Mouse (Mus musculus): ENCODE measurements around the gene Kif11. TPM values are rescaled to one million over a fixed set of nuclear protein-coding genes. Genes with fewer than 3 reads are reported as not detected.

The Kif11 gene
- polyA plus RNA-seq, 1 experiment from 2014 or later, result 73.1 TPM

- 73% methylated on average over 6 of the region's 6 CpGs for whole genome bisulfite sequencing
- H3K27ac ChIP-seq (ENCODE audit: low read length), result no peak overlapping the region
- H3K36me3 ChIP-seq (ENCODE audit: control insufficient read depth, insufficient read depth, low read length), result peaks cover 53% of the 10 kb centered on the region
- no peak for ATAC-seq (ENCODE audit: low read depth)
- H3K4me2 ChIP-seq (ENCODE audit: low read depth, low read length), result no peak overlapping the region
- no peak overlapping the region for H3K9ac ChIP-seq (ENCODE audit: low read length)
- H3K4me3 ChIP-seq (ENCODE audit: low read length), result no peak overlapping the region
- H3K9me3 ChIP-seq (ENCODE audit: control insufficient read depth, low read length), result no peaks in the 10 kb centered on the region
- H3K4me1 ChIP-seq (replicated peaks; ENCODE audit: control insufficient read depth, insufficient read depth, low read length), result no peaks in the 10 kb centered on the region
- no peaks in the 10 kb centered on the region for H3K27me3 ChIP-seq (ENCODE audit: control insufficient read depth, insufficient read depth, low read depth, low read length)
These were observed 24.7 kb downstream of the Kif11 start for GRCm38 (mm10) chr19:37400936-37401335.

GRCm38 (mm10) chr19:37418294-37418693 lies 42.1 kb downstream of the Kif11 start:
- Histone ChIP-seq H3K36me3 (ENCODE audit: control insufficient read depth, insufficient read depth, low read length) (peaks cover 48% of the 10 kb centered on the region), H3K9me3 (ENCODE audit: control insufficient read depth, low read length) (no peaks in the 10 kb centered on the region), H3K9ac (ENCODE audit: low read length) (no peak overlapping the region), H3K4me3 (ENCODE audit: low read length) (no peak overlapping the region), H3K4me1 (replicated peaks; ENCODE audit: control insufficient read depth, insufficient read depth, low read length) (no peaks in the 10 kb centered on the region), H3K27me3 (ENCODE audit: control insufficient read depth, insufficient read depth, low read depth, low read length) (no peaks in the 10 kb centered on the region), H3K27ac (ENCODE audit: low read length) (no peak overlapping the region), H3K4me2 (ENCODE audit: low read depth, low read length) (no peak overlapping the region)
- ATAC-seq (ENCODE audit: low read depth), result no peak
- WGBS, result 84% methylated on average over 4 of the region's 4 CpGs

GRCm38 (mm10) chr19:37419613-37420012 lies 43.4 kb downstream of the Kif11 start:
- H3K4me3 ChIP-seq (ENCODE audit: low read length), result no peak overlapping the region
- H3K36me3 ChIP-seq (ENCODE audit: control insufficient read depth, insufficient read depth, low read length), result peaks cover 42% of the 10 kb centered on the region
- no peak for ATAC-seq (ENCODE audit: low read depth)
- no peaks in the 10 kb centered on the region for H3K27me3 ChIP-seq (ENCODE audit: control insufficient read depth, insufficient read depth, low read depth, low read length)
- H3K9me3 ChIP-seq (ENCODE audit: control insufficient read depth, low read length), result no peaks in the 10 kb centered on the region
- H3K27ac ChIP-seq (ENCODE audit: low read length), result no peak overlapping the region
- H3K4me2 ChIP-seq (ENCODE audit: low read depth, low read length), result no peak overlapping the region
- H3K4me1 ChIP-seq (replicated peaks; ENCODE audit: control insufficient read depth, insufficient read depth, low read length), result no peaks in the 10 kb centered on the region
- no peak overlapping the region for H3K9ac ChIP-seq (ENCODE audit: low read length)
- WGBS, result 32% methylated on average over 3 of the region's 3 CpGs

GRCm38 (mm10) chr19:37428589-37428988 lies 52.4 kb downstream of the Kif11 start:
- no peak for ATAC-seq (ENCODE audit: low read depth)
- Histone ChIP-seq H3K36me3 (ENCODE audit: control insufficient read depth, insufficient read depth, low read length) (no peaks in the 10 kb centered on the region), H3K9ac (ENCODE audit: low read length) (no peak overlapping the region), H3K27ac (ENCODE audit: low read length) (no peak overlapping the region), H3K4me1 (replicated peaks; ENCODE audit: control insufficient read depth, insufficient read depth, low read length) (no peaks in the 10 kb centered on the region), H3K4me2 (ENCODE audit: low read depth, low read length) (no peak overlapping the region), H3K9me3 (ENCODE audit: control insufficient read depth, low read length) (no peaks in the 10 kb centered on the region; the same call in 1 of the 2 replicates), H3K27me3 (ENCODE audit: control insufficient read depth, insufficient read depth, low read depth, low read length) (peaks cover 17% of the 10 kb centered on the region), H3K4me3 (ENCODE audit: low read length) (no peak overlapping the region)
- 74% methylated on average over 5 of the region's 5 CpGs for WGBS

GRCm38 (mm10) chr19:37431139-37431756 lies 55.0 kb downstream of the Kif11 start:
- Histone ChIP-seq H3K9me3 (ENCODE audit: control insufficient read depth, low read length) (no peaks in the 10 kb centered on the region; the same call in 1 of the 2 replicates), H3K9ac (ENCODE audit: low read length) (no peak overlapping the region), H3K4me3 (ENCODE audit: low read length) (no peak overlapping the region), H3K4me2 (ENCODE audit: low read depth, low read length) (no peak overlapping the region), H3K27me3 (ENCODE audit: control insufficient read depth, insufficient read depth, low read depth, low read length) (peaks cover 41% of the 10 kb centered on the region), H3K27ac (ENCODE audit: low read length) (no peak overlapping the region), H3K36me3 (ENCODE audit: control insufficient read depth, insufficient read depth, low read length) (no peaks in the 10 kb centered on the region), H3K4me1 (replicated peaks; ENCODE audit: control insufficient read depth, insufficient read depth, low read length) (peaks cover 11% of the 10 kb centered on the region; the same call in 1 of the 2 replicates)
- WGBS, result 81% methylated on average over 11 of the region's 11 CpGs
- no peak for ATAC-seq (ENCODE audit: low read depth)

GRCm38 (mm10) chr19:37432868-37433570 lies 56.8 kb downstream of the Kif11 start:
- Histone ChIP-seq H3K4me1 (replicated peaks; ENCODE audit: control insufficient read depth, insufficient read depth, low read length) (peaks cover 11% of the 10 kb centered on the region; the same call in 1 of the 2 replicates), H3K9me3 (ENCODE audit: control insufficient read depth, low read length) (no peaks in the 10 kb centered on the region; the same call in 1 of the 2 replicates), H3K27ac (ENCODE audit: low read length) (no peak overlapping the region), H3K4me2 (ENCODE audit: low read depth, low read length) (peak overlapping the region; percentile 81), H3K9ac (ENCODE audit: low read length) (no peak overlapping the region), H3K4me3 (ENCODE audit: low read length) (peak overlapping the region; percentile 74), H3K36me3 (ENCODE audit: control insufficient read depth, insufficient read depth, low read length) (no peaks in the 10 kb centered on the region), H3K27me3 (ENCODE audit: control insufficient read depth, insufficient read depth, low read depth, low read length) (peaks cover 55% of the 10 kb centered on the region)
- WGBS, result 18% methylated on average over 16 of the region's 16 CpGs
- ATAC-seq (ENCODE audit: low read depth), result no peak

- H3K27ac ChIP-seq (ENCODE audit: low read length), result no peak overlapping the region
- 2% methylated on average over 14 of the region's 14 CpGs for WGBS
- H3K27me3 ChIP-seq (ENCODE audit: control insufficient read depth, insufficient read depth, low read depth, low read length), result peaks cover 55% of the 10 kb centered on the region
- 0 out of 2 replicates have a peak, but pooled peaks have one; percentile 1 for ATAC-seq (ENCODE audit: low read depth)
- peak overlapping the region; percentile 74 for H3K4me3 ChIP-seq (ENCODE audit: low read length)
- peaks cover 11% of the 10 kb centered on the region; the same call in 1 of the 2 replicates for H3K4me1 ChIP-seq (replicated peaks; ENCODE audit: control insufficient read depth, insufficient read depth, low read length)
- H3K9me3 ChIP-seq (ENCODE audit: control insufficient read depth, low read length), result no peaks in the 10 kb centered on the region; the same call in 1 of the 2 replicates
- peak overlapping the region; percentile 81 for H3K4me2 ChIP-seq (ENCODE audit: low read depth, low read length)
- H3K36me3 ChIP-seq (ENCODE audit: control insufficient read depth, insufficient read depth, low read length), result no peaks in the 10 kb centered on the region
- peak overlapping the region; percentile 81 for H3K9ac ChIP-seq (ENCODE audit: low read length)
These were observed 57.7 kb downstream of the Kif11 start for GRCm38 (mm10) chr19:37433895-37434262.

- WGBS, result under 1% methylated on average over 62 of the region's 79 CpGs
- peak; percentile 88 for ATAC-seq (ENCODE audit: low read depth)
- H3K27ac ChIP-seq (ENCODE audit: low read length), result peak within 1 kb of the TSS; percentile 94
These were observed 58.2 kb downstream of the Kif11 start, which contains the start of gene Hhex for GRCm38 (mm10) chr19:37434263-37434951. Gene Hhex (plus strand): TSS chr19:37434810.

More at GRCm38 (mm10) chr19:37434263-37434951, 58.2 kb downstream of the Kif11 start, which contains the start of gene Hhex:
- peaks cover 11% of the 10 kb centered on the region; the same call in 1 of the 2 replicates for H3K4me1 ChIP-seq (replicated peaks; ENCODE audit: control insufficient read depth, insufficient read depth, low read length)
- H3K4me2 ChIP-seq (ENCODE audit: low read depth, low read length), result peak within 1 kb of the TSS; percentile 81
- H3K27me3 ChIP-seq (ENCODE audit: control insufficient read depth, insufficient read depth, low read depth, low read length), result peaks cover 57% of the 10 kb centered on the region
- H3K9ac ChIP-seq (ENCODE audit: low read length), result peak within 1 kb of the TSS; percentile 81
- H3K9me3 ChIP-seq (ENCODE audit: control insufficient read depth, low read length), result no peaks in the 10 kb centered on the region; the same call in 1 of the 2 replicates
- peak within 1 kb of the TSS; percentile 74 for H3K4me3 ChIP-seq (ENCODE audit: low read length)
- H3K36me3 ChIP-seq (ENCODE audit: control insufficient read depth, insufficient read depth, low read length), result no peaks in the 10 kb centered on the region
